Mouse (Mus musculus): ENCODE data around the gene Rhov. TPM values are rescaled to one million over a fixed set of nuclear protein-coding genes. Genes with fewer than 3 reads are reported as not detected.

Rhov gene
- polyA plus RNA-seq, 1 experiment from 2014 or later: 16.7 TPM

DNA sequence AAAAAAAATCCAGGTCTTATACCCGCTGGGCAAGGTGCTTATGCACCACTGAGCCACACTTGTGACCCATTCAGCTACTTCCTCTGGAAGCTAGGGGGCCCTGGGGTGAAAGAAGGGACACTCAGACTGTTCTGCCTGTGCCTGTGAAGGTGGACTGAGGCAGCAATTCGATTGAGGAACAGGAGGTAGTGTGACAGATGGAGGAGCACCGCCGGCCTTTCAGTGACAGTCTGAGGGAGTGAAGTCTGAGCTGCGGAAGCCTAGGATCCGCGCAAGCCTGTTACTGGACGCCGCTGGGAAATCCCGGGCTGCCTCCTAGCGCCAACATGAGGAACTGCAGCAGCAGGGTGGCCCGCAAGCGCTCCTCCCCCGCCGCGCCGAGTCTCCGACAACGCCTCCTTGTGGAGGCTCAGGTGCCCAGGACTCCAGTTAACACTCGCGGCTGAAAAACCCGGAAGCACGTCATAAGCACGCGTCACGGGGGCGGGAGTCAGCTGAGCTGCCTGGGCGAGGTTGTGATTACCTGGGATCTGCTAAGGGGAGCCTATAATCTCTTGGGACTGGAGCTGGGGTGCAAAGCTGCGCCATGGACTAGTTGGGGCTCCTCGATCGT lies 17.3 kb upstream of the Rhov start, which contains the start of gene Vps18:
Gene Vps18, plus strand, starts transcription at position 471 of the 613 bp plus-strand sequence.
- no peaks in the 10 kb centered on the region for H3K9me3 ChIP-seq

GRCm38 (mm10) chr2:119287372-119287771 lies 16.3 kb upstream of the Rhov start:
- Histone ChIP-seq H3K27ac (no peak overlapping the region), H3K9me3 (no peaks in the 10 kb centered on the region), H3K27me3 (no peaks in the 10 kb centered on the region), H3K4me2 (no peak overlapping the region), H3K4me1 (peaks cover 13% of the 10 kb centered on the region), H3K4me3 (no peak overlapping the region), H3K9ac (peak overlapping the region; percentile 88; the same call in 1 of the 2 replicates), H3K36me3 (peaks cover 25% of the 10 kb centered on the region)
- no peak for ATAC-seq (ENCODE audit: insufficient number of reproducible peaks, insufficient read depth, low FRiP score, low TSS enrichment, low read depth)
- 90% methylated on average over 5 of the region's 5 CpGs for WGBS

More for the DNA sequence above, 17.3 kb upstream of the Rhov start, which contains the start of gene Vps18:
- peak within 1 kb of the TSS; percentile 79 for H3K4me3 ChIP-seq
- no peaks in the 10 kb centered on the region for H3K27me3 ChIP-seq
- peaks cover 35% of the 10 kb centered on the region for H3K36me3 ChIP-seq
- H3K4me1 ChIP-seq: peaks cover 13% of the 10 kb centered on the region
- peak; percentile 89 for ATAC-seq (ENCODE audit: insufficient number of reproducible peaks, insufficient read depth, low FRiP score, low TSS enrichment, low read depth)
- peak within 1 kb of the TSS; percentile 92 for H3K4me2 ChIP-seq
- H3K27ac ChIP-seq: peak within 1 kb of the TSS; percentile 16; the same call in 1 of the 2 replicates
- WGBS: 1% methylated on average over 31 of the region's 31 CpGs
- H3K9ac ChIP-seq: peak within 1 kb of the TSS; percentile 88

- no peak overlapping the region for H3K9ac ChIP-seq
- WGBS: 89% methylated on average over 7 of the region's 7 CpGs
- no peaks in the 10 kb centered on the region for H3K9me3 ChIP-seq
- no peak for ATAC-seq (ENCODE audit: insufficient number of reproducible peaks, insufficient read depth, low FRiP score, low TSS enrichment, low read depth)
- no peak overlapping the region for H3K4me2 ChIP-seq
- no peaks in the 10 kb centered on the region for H3K27me3 ChIP-seq
- no peak overlapping the region for H3K4me3 ChIP-seq
- no peaks in the 10 kb centered on the region for H3K36me3 ChIP-seq
- no peaks in the 10 kb centered on the region for H3K4me1 ChIP-seq
- no peak overlapping the region for H3K27ac ChIP-seq
Observed at GRCm38 (mm10) chr2:119281899-119282565, 11.0 kb upstream of the Rhov start.

DNA sequence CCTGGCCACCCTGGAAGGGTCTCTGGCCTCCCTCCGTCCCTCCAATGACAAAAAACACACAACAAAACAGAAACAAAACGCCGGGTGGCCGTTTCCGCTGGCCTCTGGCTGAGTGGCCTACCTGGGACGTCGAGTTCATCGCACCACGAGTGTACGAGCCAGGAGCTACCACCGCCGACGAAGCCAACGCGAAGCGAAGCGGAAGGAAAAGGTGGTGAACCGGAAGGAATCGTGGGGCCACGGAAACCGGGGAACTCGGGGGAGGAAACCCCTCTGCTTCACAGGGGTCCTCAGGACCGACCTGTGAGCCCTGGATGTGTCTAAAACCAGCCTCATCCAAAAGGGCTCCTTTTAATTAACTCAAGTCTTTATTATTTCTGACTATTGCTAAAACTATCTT lies 6.7 kb upstream of the Rhov start:
- Histone ChIP-seq H3K9me3 (no peaks in the 10 kb centered on the region), H3K36me3 (no peaks in the 10 kb centered on the region), H3K4me1 (no peaks in the 10 kb centered on the region), H3K9ac (no peak overlapping the region), H3K4me2 (no peak overlapping the region), H3K27ac (no peak overlapping the region), H3K4me3 (no peak overlapping the region), H3K27me3 (no peaks in the 10 kb centered on the region)
- 89% methylated on average over 23 of the region's 23 CpGs for WGBS
- no peak for ATAC-seq (ENCODE audit: insufficient number of reproducible peaks, insufficient read depth, low FRiP score, low TSS enrichment, low read depth)

DNA sequence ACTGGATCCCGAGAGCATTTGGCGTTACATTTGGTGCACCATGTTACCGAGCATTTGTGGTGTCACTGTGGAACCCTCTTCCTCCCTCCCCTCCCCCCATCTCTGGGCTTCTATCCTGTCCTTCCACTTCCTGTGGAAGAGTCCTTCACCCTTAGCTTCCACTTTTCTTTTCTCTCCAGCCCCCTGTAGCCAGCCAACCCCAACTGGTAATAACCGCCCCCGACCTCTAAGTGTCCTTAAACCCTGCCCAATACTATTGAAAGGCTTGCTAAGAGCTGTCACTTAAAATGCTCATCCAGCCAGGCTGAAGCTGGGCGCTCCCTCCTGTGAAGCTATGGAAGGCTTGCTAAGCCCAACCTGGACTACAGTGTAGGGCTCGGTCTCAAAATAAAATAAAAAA lies 5.9 kb upstream of the Rhov start:
- H3K27ac ChIP-seq: no peak overlapping the region
- no peaks in the 10 kb centered on the region for H3K27me3 ChIP-seq
- H3K9ac ChIP-seq: no peak overlapping the region
- no peaks in the 10 kb centered on the region for H3K4me1 ChIP-seq
- no peaks in the 10 kb centered on the region for H3K36me3 ChIP-seq
- H3K9me3 ChIP-seq: no peaks in the 10 kb centered on the region
- H3K4me3 ChIP-seq: no peak overlapping the region
- 77% methylated on average over 7 of the region's 7 CpGs for WGBS
- H3K4me2 ChIP-seq: no peak overlapping the region
- ATAC-seq (ENCODE audit: insufficient number of reproducible peaks, insufficient read depth, low FRiP score, low TSS enrichment, low read depth): no peak

GRCm38 (mm10) chr2:119274126-119274525 lies 3.1 kb upstream of the Rhov start:
- no peak overlapping the region for H3K4me2 ChIP-seq
- peaks cover 5% of the 10 kb centered on the region; the same call in 1 of the 2 replicates for H3K4me1 ChIP-seq
- H3K36me3 ChIP-seq: no peaks in the 10 kb centered on the region
- WGBS: 78% methylated on average over 1 of the region's 1 CpGs
- no peak overlapping the region for H3K4me3 ChIP-seq
- no peak overlapping the region for H3K27ac ChIP-seq
- H3K27me3 ChIP-seq: peaks cover 18% of the 10 kb centered on the region
- H3K9me3 ChIP-seq: no peaks in the 10 kb centered on the region
- no peak for ATAC-seq (ENCODE audit: insufficient number of reproducible peaks, insufficient read depth, low FRiP score, low TSS enrichment, low read depth)
- H3K9ac ChIP-seq: no peak overlapping the region

DNA sequence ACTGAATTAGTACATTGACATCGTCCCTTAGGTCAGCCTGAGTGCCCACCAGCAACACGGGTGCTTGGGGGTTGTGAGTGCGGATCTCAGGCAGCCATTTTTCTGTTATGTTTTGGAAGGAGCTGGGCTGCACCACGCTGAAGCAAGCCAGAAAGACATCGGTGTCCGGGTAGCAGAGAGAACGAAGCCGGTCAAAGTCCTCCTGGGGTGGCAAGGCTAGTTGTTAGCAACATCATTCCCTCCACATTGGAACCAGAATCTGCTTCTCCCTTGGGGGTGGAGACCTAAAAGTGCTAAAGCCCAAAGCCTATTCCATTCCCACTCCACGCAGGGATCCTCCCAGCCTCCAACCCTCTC lies 808 bp downstream of the Rhov start:
- Histone ChIP-seq H3K4me3 (peak overlapping the region; percentile 56), H3K4me1 (peaks cover 5% of the 10 kb centered on the region; the same call in 1 of the 2 replicates), H3K9me3 (no peaks in the 10 kb centered on the region), H3K36me3 (no peaks in the 10 kb centered on the region), H3K27ac (no peak overlapping the region), H3K4me2 (peak overlapping the region; percentile 92), H3K9ac (peak overlapping the region; percentile 72; the same call in 1 of the 2 replicates), H3K27me3 (peaks cover 26% of the 10 kb centered on the region)
- ATAC-seq (ENCODE audit: insufficient number of reproducible peaks, insufficient read depth, low FRiP score, low TSS enrichment, low read depth): no peak
- WGBS: 50% methylated on average over 9 of the region's 9 CpGs

DNA sequence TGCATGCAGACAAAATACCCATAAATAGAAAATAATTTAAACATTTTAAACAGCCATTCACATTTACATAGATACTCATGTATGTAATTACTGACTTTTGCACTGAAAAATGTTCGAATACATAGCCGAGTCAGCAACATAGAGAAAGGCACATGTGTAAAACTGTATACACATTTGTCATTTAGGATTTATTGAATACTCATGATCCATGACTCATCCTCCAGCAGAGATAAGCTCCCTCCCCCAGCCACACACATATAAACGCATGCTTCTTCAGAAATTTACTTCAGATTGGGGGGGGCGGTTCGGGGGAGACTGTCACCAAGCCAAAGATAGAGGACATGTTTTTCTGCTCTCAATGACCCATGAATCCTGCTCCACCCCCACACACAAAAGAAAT lies 7.3 kb downstream of the Rhov start:
- Histone ChIP-seq H3K27ac (no peak overlapping the region), H3K36me3 (no peaks in the 10 kb centered on the region), H3K4me2 (no peak overlapping the region; the same call in 1 of the 2 replicates), H3K27me3 (peaks cover 5% of the 10 kb centered on the region), H3K9me3 (no peaks in the 10 kb centered on the region), H3K4me3 (no peak overlapping the region), H3K9ac (no peak overlapping the region), H3K4me1 (peaks cover 7% of the 10 kb centered on the region)
- no peak for ATAC-seq (ENCODE audit: insufficient number of reproducible peaks, insufficient read depth, low FRiP score, low TSS enrichment, low read depth)
- WGBS: 85% methylated on average over 5 of the region's 5 CpGs

- 0 out of 2 replicates have a peak overlapping the region, but pooled peaks have one; percentile 22 for H3K9ac ChIP-seq
- H3K4me3 ChIP-seq: 0 out of 2 replicates have a peak overlapping the region, but pooled peaks have one; percentile 3
- peak; percentile 79 for ATAC-seq (ENCODE audit: insufficient number of reproducible peaks, insufficient read depth, low FRiP score, low TSS enrichment, low read depth)
- peak overlapping the region; percentile 43 for H3K4me2 ChIP-seq
- no peaks in the 10 kb centered on the region for H3K9me3 ChIP-seq
- no peaks in the 10 kb centered on the region for H3K36me3 ChIP-seq
- peaks cover 7% of the 10 kb centered on the region for H3K4me1 ChIP-seq
- WGBS: 12% methylated on average over 8 of the region's 8 CpGs
- H3K27me3 ChIP-seq: no peaks in the 10 kb centered on the region
- peak overlapping the region; percentile 51 for H3K27ac ChIP-seq
Observed at GRCm38 (mm10) chr2:119262978-119263377, 8.1 kb downstream of the Rhov start.

DNA sequence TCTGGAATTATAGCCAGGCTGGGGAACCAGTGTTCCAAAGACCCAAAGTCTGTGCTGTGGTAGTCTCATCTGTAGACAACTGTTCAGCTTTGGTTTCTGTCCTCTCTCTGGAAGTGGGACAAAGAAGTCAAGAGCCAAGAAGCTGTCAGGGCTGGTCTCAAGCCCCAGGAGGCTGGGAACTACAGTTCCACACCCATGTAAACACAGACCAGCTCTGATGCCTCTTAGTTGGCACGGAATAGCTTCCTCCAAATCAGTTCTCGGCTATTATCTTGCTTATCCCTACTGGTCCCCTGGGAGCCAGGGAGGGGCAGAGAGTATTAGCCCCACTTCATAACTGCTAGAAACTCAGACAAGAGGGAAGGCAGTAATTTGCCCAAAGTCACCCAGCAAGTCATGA lies 9.7 kb downstream of the Rhov start:
- ATAC-seq (ENCODE audit: insufficient number of reproducible peaks, insufficient read depth, low FRiP score, low TSS enrichment, low read depth): no peak
- 56% methylated on average over 2 of the region's 2 CpGs for WGBS
- H3K9me3 ChIP-seq: no peaks in the 10 kb centered on the region

GRCm38 (mm10) chr2:119260518-119260917 lies 10.6 kb downstream of the Rhov start:
- Histone ChIP-seq H3K9ac (no peak overlapping the region), H3K36me3 (no peaks in the 10 kb centered on the region), H3K27me3 (peaks cover 1% of the 10 kb centered on the region), H3K9me3 (no peaks in the 10 kb centered on the region), H3K4me1 (peaks cover 7% of the 10 kb centered on the region), H3K27ac (no peak overlapping the region), H3K4me3 (no peak overlapping the region), H3K4me2 (no peak overlapping the region)
- no peak for ATAC-seq (ENCODE audit: insufficient number of reproducible peaks, insufficient read depth, low FRiP score, low TSS enrichment, low read depth)
- 67% methylated on average over 1 of the region's 1 CpGs for WGBS

More for the DNA sequence above, 9.7 kb downstream of the Rhov start:
- Histone ChIP-seq H3K4me2 (no peak overlapping the region), H3K27me3 (no peaks in the 10 kb centered on the region), H3K4me3 (no peak overlapping the region), H3K27ac (no peak overlapping the region), H3K9ac (no peak overlapping the region), H3K36me3 (no peaks in the 10 kb centered on the region), H3K4me1 (peaks cover 7% of the 10 kb centered on the region)

GRCm38 (mm10) chr2:119254976-119255375 lies 16.1 kb downstream of the Rhov start:
- Histone ChIP-seq H3K9me3 (no peaks in the 10 kb centered on the region), H3K9ac (no peak overlapping the region), H3K36me3 (no peaks in the 10 kb centered on the region), H3K27me3 (peaks cover 23% of the 10 kb centered on the region), H3K27ac (no peak overlapping the region), H3K4me3 (no peak overlapping the region), H3K4me1 (no peaks in the 10 kb centered on the region), H3K4me2 (no peak overlapping the region)
- ATAC-seq (ENCODE audit: insufficient number of reproducible peaks, insufficient read depth, low FRiP score, low TSS enrichment, low read depth): no peak
- WGBS: 12% methylated on average over 7 of the region's 7 CpGs

Measured in embryonic facial prominence, embryonic 13.5 days (tissue).